Mouse (Mus musculus) heart, postnatal 0 days (tissue): ENCODE data around the gene Rbm17.

Experiments
- CTCF ChIP-seq: IDR thresholded peaks from 2 replicates; pipeline ENCODE4 v1.5.1; 2016; ENCODE audit warnings: antibody characterized with exemption, control low read depth, low read depth
- EP300 ChIP-seq: IDR thresholded peaks from 2 replicates; pipeline ENCODE4 v1.6.1; 2016; ENCODE audit warnings: antibody characterized with exemption, low read depth

DNA sequence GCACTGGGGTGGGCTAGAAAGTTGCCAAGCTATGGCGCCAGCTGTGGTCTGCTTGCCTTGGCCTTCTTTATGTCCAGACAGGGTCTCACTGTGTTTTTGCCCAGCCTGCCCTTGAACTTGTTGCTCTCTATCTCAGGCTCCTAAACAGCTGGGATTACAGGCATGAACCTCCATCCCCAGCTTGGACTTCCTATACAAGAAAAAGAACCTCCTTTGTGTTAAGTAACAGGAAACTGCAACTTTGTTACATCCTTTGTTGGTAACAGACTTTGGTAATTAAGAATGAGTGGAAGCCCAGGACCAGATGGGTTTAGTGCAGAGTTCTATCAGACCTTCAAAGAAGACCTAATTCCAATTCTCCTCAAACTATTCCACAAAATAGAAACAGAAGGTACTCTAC is 30.3 kb downstream of the Rbm17 start:
- no peak for TF ChIP-seq CTCF
- no peak for TF ChIP-seq EP300
